Mouse (Mus musculus): ENCODE data around the gene Ncoa5. TPM values are rescaled to one million over a fixed set of nuclear protein-coding genes. Genes with fewer than 3 reads are reported as not detected.

Ncoa5 gene
- 138 and 144 TPM in 2 replicates for polyA plus RNA-seq (2016; fragmentation: Nextera tagmentation; extraction: Ambion mirVana)

DNA sequence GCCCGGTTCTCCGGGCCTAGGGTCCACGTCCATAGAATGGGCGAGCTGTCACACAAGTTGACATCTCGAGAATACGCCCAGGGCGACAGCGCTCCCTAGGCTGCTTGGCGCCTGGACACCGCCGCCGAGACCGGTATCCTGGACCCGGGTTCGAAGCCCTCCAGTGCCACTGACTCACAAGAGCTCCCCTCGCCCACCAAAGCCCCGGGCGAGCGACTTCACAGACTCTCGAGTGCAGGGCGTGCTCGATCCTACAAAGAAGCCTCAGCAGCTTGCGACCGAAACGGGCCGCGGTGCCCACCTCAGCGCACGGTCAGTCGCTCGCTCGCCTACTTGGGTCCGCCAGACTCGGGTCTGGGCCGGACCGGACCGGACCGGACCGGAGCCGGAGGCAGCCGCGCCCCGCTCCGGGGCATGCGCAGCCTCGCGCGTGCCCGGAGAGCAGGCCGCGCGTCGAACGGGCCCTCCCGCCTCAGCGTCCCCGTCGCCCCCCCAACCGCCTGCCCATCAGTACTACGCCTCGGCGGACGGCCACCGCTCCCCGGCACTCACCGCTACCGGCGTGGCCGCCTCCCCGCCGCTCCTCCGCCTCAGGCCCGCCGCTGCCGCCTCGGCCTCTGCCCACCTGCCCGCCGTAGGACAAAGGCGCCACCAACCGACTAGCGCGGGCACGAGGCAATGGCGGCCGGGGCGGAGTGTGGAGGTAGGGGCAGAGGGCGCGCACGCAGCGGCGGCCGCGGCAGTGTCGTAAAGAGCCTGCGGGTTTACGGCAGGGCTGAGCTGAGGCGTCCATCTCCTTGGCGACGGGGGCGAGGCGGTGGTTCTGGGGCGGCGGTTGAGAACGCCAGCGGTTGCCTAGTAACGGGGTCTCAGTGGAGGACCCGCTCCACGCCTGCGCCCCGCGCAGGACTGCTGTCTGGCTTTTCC, at the start of gene Ncoa5:
Gene Ncoa5, minus strand, starts transcription at position 737 of the 927 bp plus-strand sequence.
- under 1% methylated on average over 99 of the region's 111 CpGs for WGBS
- Histone ChIP-seq H3K27me3 (peaks cover under 1% of the 10 kb centered on the region; the same call in 1 of the 2 replicates), H3K36me3 (replicated peaks) (no peaks in the 10 kb centered on the region), H3K4me3 (replicated peaks) (peak within 1 kb of the TSS; percentile 90), H3K9me3 (no peaks in the 10 kb centered on the region), H3K4me2 (peak within 1 kb of the TSS; percentile 79), H3K27ac (peak within 1 kb of the TSS; percentile 94), H3K9ac (peak within 1 kb of the TSS; percentile 98), H3K4me1 (peaks cover 38% of the 10 kb centered on the region)
- peak; percentile 97 for ATAC-seq (ENCODE audit: low FRiP score)

DNA sequence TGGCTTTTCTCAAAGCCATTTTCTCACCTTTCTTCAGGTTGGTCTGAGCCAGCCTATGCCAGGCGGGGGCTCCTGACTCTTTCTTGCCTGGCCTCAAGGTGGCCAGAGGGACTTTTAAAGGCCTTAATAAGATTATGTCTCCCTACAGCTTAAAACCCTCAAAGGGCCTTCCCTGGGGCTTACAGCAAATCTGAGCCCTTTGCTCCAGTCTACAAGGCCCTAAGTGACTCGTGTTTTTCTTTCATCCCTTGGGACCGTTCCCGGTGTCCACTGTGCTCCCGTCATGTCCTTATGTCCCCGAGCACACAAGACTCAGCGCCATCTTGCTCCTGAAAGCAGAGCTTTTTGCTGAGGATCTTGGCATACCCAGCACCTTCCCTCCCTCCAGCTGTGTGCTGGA, 46.6 kb upstream of the Ncoa5 start:
- H3K27ac ChIP-seq = no peak overlapping the region
- H3K27me3 ChIP-seq = peaks cover 44% of the 10 kb centered on the region
- no peak overlapping the region for H3K9ac ChIP-seq
- H3K9me3 ChIP-seq = no peaks in the 10 kb centered on the region
- peaks cover 47% of the 10 kb centered on the region for H3K4me1 ChIP-seq
- no peak overlapping the region for H3K4me3 ChIP-seq (replicated peaks)
- no peaks in the 10 kb centered on the region for H3K36me3 ChIP-seq (replicated peaks)
- no peak overlapping the region for H3K4me2 ChIP-seq
- no peak for ATAC-seq (ENCODE audit: low FRiP score)
- WGBS = 18% methylated on average over 7 of the region's 7 CpGs

DNA sequence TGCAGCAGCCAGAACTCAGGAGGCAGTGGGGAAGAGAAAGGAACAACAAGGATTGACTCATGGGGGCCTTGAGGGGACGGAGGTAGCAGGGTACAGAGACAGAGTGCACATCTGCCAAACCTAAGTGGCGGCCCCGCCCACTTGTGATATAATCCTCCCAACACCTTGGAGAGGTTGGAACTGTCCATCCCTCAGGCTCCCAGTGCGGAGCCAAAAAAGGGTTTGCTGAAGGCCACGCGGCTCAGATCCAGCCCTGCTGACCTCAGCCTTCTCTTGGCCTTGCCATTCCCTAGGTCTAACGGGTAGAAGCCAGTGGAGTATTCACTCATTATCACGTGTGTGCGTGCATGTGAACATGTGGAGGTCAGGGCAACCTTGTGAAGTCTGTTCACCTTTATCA, 46.0 kb upstream of the Ncoa5 start:
- Histone ChIP-seq H3K4me3 (replicated peaks) (no peak overlapping the region), H3K27me3 (peaks cover 50% of the 10 kb centered on the region), H3K4me2 (no peak overlapping the region), H3K4me1 (peaks cover 52% of the 10 kb centered on the region), H3K9me3 (no peaks in the 10 kb centered on the region), H3K36me3 (replicated peaks) (no peaks in the 10 kb centered on the region), H3K9ac (no peak overlapping the region), H3K27ac (no peak overlapping the region)
- 26% methylated on average over 9 of the region's 9 CpGs for WGBS
- no peak for ATAC-seq (ENCODE audit: low FRiP score)

DNA sequence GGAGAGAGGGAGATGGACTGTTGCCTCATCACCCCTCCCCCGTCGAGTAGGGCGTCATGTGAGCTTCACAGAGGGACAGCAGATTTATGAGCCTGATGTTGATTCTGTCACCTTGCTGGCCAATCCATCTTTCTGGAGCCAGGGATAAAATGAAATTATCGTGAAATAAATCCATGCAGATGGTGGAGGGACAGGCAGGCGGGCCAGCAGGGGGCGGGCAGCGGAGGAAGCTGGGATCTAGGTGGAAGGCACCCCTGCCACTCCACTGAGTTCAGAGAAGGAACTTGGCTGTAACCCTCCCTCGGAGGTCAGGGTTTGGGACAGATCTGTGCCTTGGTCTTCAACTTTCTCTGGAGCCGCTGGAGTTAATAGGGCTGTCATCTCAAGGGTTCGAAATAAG, 43.9 kb upstream of the Ncoa5 start:
- no peaks in the 10 kb centered on the region for H3K36me3 ChIP-seq (replicated peaks)
- H3K27me3 ChIP-seq = peaks cover 68% of the 10 kb centered on the region
- 0 out of 2 replicates have a peak overlapping the region, but pooled peaks have one; percentile 42 for H3K4me2 ChIP-seq
- ATAC-seq (ENCODE audit: low FRiP score) = no peak
- H3K4me3 ChIP-seq (replicated peaks) = no peak overlapping the region
- no peak overlapping the region for H3K9ac ChIP-seq
- whole genome bisulfite sequencing = 23% methylated on average over 10 of the region's 10 CpGs
- no peak overlapping the region for H3K27ac ChIP-seq
- H3K4me1 ChIP-seq = peaks cover 53% of the 10 kb centered on the region
- no peaks in the 10 kb centered on the region for H3K9me3 ChIP-seq

DNA sequence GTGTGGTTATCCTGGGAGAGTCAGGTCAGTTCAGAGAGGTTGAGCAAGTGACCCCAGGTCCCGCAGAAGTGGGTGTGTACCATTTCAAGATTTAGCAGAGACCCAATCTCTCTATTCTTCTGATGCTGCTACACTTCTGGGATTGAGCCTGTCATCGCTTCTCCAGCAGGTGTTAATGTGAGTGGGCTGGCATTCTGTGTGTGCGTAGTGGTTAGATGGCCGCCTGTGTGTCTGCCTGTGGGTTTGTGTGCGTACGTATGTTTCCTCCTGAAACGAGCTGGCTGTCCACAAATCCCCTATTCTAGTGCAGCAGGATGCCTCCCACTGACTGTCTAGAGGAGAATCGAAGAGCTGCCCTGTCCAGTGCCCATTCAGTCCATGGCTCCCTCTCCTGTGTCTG, 43.4 kb upstream of the Ncoa5 start:
- ATAC-seq (ENCODE audit: low FRiP score) = no peak
- Histone ChIP-seq H3K9me3 (no peaks in the 10 kb centered on the region), H3K9ac (0 out of 2 replicates have a peak overlapping the region, but pooled peaks have one; percentile 21), H3K36me3 (replicated peaks) (no peaks in the 10 kb centered on the region), H3K27ac (no peak overlapping the region), H3K4me1 (peaks cover 53% of the 10 kb centered on the region), H3K4me3 (replicated peaks) (no peak overlapping the region), H3K27me3 (peaks cover 74% of the 10 kb centered on the region), H3K4me2 (peak overlapping the region; percentile 42)
- 48% methylated on average over 8 of the region's 8 CpGs for WGBS

DNA sequence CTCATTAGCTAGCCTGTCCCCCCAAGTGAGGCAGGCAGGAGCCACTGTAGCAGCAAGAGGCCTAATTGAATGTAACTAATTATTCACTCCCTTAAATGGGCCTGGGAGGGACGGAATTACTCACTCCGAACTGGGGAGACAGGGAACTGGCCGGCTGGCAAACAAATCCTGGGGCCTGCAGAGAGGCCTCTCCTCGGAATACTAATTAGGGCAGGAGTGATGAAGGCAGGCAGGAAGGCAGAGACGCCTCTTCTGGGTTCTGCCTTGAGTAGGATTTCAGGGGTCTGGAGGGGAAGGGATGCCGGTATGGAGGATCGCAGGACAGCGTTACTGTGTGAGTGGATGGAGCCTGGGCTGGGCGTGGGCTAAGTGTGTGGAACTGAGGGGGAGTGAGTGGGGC, 42.4 kb upstream of the Ncoa5 start:
- Histone ChIP-seq H3K36me3 (replicated peaks) (no peaks in the 10 kb centered on the region), H3K4me1 (peaks cover 53% of the 10 kb centered on the region), H3K4me2 (peak overlapping the region; percentile 42), H3K9ac (0 out of 2 replicates have a peak overlapping the region, but pooled peaks have one; percentile 21), H3K27me3 (peaks cover 81% of the 10 kb centered on the region), H3K27ac (peak overlapping the region; percentile 82), H3K9me3 (no peaks in the 10 kb centered on the region), H3K4me3 (replicated peaks) (no peak overlapping the region)
- peak; percentile 79 for ATAC-seq (ENCODE audit: low FRiP score)
- WGBS = under 1% methylated on average over 9 of the region's 9 CpGs

DNA sequence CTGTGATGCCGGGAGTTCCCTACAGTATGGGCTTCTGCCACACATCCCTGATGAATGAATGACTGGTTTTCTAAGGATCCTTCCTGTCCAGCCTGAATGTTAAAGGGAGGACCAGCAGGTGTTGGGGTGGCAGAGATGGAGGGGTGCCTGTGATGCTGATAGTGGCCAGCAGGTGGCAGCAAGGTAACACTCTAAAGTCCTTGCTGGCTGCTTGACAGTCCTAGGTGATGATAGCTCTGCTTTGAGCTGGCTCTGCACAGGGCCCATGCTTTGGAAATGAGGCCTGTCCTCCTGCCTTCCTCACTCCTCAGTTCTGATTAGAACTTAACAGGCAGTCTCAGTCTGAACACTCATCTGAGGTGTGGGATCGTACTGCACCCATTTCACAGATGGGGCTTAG, 40.3 kb upstream of the Ncoa5 start:
- Histone ChIP-seq H3K27ac (no peak overlapping the region), H3K4me3 (replicated peaks) (no peak overlapping the region), H3K4me2 (no peak overlapping the region), H3K9me3 (no peaks in the 10 kb centered on the region), H3K4me1 (peaks cover 45% of the 10 kb centered on the region), H3K9ac (no peak overlapping the region), H3K36me3 (replicated peaks) (no peaks in the 10 kb centered on the region), H3K27me3 (peaks cover 82% of the 10 kb centered on the region)
- ATAC-seq (ENCODE audit: low FRiP score) = peak; percentile 45
- 33% methylated on average over 2 of the region's 2 CpGs for WGBS

DNA sequence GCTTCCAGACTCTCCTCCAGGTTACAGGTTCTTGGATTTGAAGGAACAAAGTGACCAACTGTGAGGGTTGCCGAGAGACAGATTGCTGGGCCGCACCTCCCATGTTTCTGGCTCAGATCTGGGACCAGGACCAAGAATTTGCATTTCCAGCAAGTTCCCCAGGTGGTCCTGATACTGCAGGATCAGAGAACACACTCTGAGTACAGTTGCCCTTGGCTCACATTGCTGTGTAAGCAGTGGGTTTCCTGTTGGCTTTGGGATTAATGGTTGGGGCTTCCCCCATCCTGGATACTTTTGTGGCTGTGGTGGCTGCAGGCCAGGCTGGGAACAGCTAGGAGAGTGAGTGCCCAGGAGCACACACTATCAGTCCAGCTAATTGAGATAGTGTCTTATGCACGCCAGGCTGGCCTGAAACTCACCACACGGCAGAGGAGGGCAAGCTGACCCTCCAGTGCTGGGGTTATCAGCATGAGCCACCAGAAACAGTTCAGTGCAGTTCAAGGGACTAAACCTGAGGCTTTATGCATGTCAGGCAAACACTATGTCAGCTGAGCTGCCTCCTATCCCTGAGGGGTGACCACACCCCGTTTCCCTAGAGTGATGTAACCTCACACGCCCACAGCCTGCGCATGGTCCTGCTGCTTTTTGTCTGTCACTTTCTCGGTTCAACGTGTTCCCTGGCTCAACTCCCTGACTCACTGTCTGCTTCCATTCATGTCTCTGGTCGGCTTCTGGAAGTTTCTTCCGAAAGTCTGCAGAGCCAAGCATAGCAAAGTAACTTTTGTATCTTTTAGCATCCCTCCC, 39.6 kb upstream of the Ncoa5 start:
- Histone ChIP-seq H3K9me3 (no peaks in the 10 kb centered on the region), H3K36me3 (replicated peaks) (no peaks in the 10 kb centered on the region), H3K27ac (no peak overlapping the region), H3K4me3 (replicated peaks) (no peak overlapping the region), H3K4me1 (peaks cover 44% of the 10 kb centered on the region), H3K9ac (no peak overlapping the region), H3K4me2 (no peak overlapping the region), H3K27me3 (peaks cover 76% of the 10 kb centered on the region)
- ATAC-seq (ENCODE audit: low FRiP score) = no peak
- WGBS = 54% methylated on average over 11 of the region's 11 CpGs

DNA sequence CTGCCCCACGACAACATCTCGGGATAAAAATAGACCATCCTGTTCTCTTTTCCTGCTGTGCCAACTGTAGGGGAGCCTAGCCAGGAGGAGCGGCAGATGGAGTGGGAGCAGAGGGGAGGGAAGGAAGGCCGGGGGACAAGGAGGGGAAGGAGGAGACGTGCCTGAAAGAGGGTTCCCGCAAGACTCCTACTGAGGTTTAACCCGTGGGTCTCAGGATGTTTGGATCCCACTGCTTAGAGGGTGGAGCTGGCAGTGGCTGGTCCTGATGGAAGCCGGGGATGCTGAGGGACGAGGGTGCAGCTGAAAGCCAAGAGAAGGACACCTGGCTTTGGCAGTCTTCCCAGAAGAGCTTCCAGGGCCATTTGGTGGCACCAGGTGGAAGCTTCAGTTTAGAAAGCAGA, 38.7 kb upstream of the Ncoa5 start:
- peaks cover 35% of the 10 kb centered on the region for H3K4me1 ChIP-seq
- ATAC-seq (ENCODE audit: low FRiP score) = no peak
- H3K9ac ChIP-seq = 0 out of 2 replicates have a peak overlapping the region, but pooled peaks have one; percentile 7
- no peaks in the 10 kb centered on the region for H3K9me3 ChIP-seq
- H3K4me2 ChIP-seq = no peak overlapping the region
- no peak overlapping the region for H3K27ac ChIP-seq
- no peaks in the 10 kb centered on the region for H3K36me3 ChIP-seq (replicated peaks)
- 36% methylated on average over 9 of the region's 9 CpGs for WGBS
- H3K27me3 ChIP-seq = peaks cover 74% of the 10 kb centered on the region
- H3K4me3 ChIP-seq (replicated peaks) = no peak overlapping the region

DNA sequence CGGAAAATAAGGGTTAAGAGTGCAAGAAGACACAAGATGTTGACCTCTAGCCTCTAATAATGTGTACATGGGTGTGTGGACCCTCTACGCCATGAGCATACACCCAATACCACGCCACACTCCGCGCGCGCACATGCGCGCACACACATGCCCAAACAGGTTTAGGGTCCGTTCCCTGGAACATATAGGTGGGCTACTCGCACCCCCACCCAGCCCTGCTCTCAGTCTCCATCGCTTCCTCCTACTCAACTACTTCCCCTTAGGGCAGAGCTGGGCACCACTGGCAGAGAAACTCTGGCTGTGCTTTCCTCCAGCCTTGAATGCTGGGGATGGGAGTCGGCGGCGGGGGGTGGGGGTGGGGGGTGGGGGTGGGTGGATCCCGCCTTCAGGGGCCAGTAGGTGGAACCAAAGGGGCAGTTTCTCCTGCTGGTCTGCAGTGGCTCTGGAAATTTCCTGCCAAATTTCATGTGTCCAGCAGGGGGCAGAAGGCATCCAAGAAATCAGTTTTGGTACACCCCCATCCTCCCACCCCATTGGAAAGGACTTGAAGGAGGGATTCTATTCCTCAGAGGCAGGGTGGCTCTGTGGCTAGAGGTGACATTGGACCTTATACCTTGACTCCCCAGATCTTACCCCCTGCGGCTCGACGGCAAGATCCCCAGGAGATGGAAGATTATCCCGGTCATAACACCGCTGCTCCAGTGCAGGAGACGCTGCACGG, 35.6 kb upstream of the Ncoa5 start:
- WGBS = 24% methylated on average over 23 of the region's 23 CpGs
- Histone ChIP-seq H3K4me1 (peaks cover 6% of the 10 kb centered on the region), H3K4me3 (replicated peaks) (peak overlapping the region; percentile 14; the same call in 1 of the 2 replicates)

DNA sequence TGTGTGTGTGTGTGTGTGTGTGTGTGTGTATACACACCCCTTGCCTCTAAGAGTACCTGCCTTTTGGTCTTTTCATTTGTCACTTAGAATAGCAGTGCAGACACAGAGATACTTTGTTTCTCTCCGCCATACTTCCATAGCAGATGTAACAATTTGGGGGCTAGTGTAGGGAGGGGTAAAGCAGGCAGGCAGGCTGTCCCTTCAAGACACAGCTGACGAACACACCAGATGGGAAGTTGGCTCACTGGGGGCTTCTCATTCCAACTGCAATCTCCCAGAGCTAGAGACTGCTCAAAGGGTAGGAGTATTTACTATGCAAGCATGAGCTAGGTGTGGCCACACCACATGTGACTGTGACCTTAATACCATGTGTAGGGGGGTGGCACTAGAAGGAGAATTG, 34.1 kb upstream of the Ncoa5 start:
- no peak overlapping the region for H3K9ac ChIP-seq
- no peak overlapping the region for H3K27ac ChIP-seq
- H3K4me3 ChIP-seq (replicated peaks) = no peak overlapping the region
- 81% methylated on average over 2 of the region's 2 CpGs for WGBS
- peaks cover 39% of the 10 kb centered on the region for H3K27me3 ChIP-seq
- H3K4me1 ChIP-seq = peaks cover 6% of the 10 kb centered on the region
- H3K36me3 ChIP-seq (replicated peaks) = no peaks in the 10 kb centered on the region
- no peak overlapping the region for H3K4me2 ChIP-seq
- no peak for ATAC-seq (ENCODE audit: low FRiP score)
- H3K9me3 ChIP-seq = no peaks in the 10 kb centered on the region

More for the DNA sequence above, 35.6 kb upstream of the Ncoa5 start:
- H3K27ac ChIP-seq = no peak overlapping the region
- H3K4me2 ChIP-seq = peak overlapping the region; percentile 42
- H3K36me3 ChIP-seq (replicated peaks) = no peaks in the 10 kb centered on the region
- H3K9me3 ChIP-seq = no peaks in the 10 kb centered on the region
- 0 out of 2 replicates have a peak overlapping the region, but pooled peaks have one; percentile 25 for H3K9ac ChIP-seq
- peak; percentile 57 for ATAC-seq (ENCODE audit: low FRiP score)
- peaks cover 52% of the 10 kb centered on the region for H3K27me3 ChIP-seq
